Mouse (Mus musculus) T-helper 1 cell (primary cell): ENCODE data around the gene Mfap1b.

Experiments
- in situ Hi-C: fragments of 300-600 bp; cut with MboI, MseI; formaldehyde crosslinking; loops from one replicate; pipeline ENCODE4 v1.15.1; 2025; ENCODE audit warnings: high pct_unique_total_duplicates

Gene Mfap1b

GRCm38 (mm10) chr2:121472783-121473182 lies 1.1 kb downstream of the Mfap1b start:
- in situ Hi-C loops, result loop anchor here (5.0 to 25.0 kb wide), 2 partner anchors 35 to 1265 kb away; partner anchors contain the start of genes Bloc1s6, Mfap1a and Wdr76

- in situ Hi-C loops, result loop anchor here (25.0 kb wide), 1 partner anchor 1268 kb away; the partner anchor contains the start of gene Bloc1s6
Measured at GRCm38 (mm10) chr2:121468982-121469381, 4.9 kb downstream of the Mfap1b start.

- in situ Hi-C loops, result loop anchor here (25.0 kb wide), 1 partner anchor 1277 kb away; the partner anchor contains the start of gene Bloc1s6
Measured at GRCm38 (mm10) chr2:121460071-121460470, 13.8 kb downstream of the Mfap1b start.

- in situ Hi-C loops, result loop anchor here (5.0 to 25.0 kb wide), 2 partner anchors 35 to 1280 kb away; partner anchors contain the start of gene Bloc1s6
Measured at GRCm38 (mm10) chr2:121456692-121457642, 16.9 kb downstream of the Mfap1b start, which contains the start of gene Serinc4. TSS of gene Serinc4 (minus strand) at chr2:121456781.

- in situ Hi-C loops, result loop anchor here (5.0 to 25.0 kb wide), 2 partner anchors 37 to 1282 kb away; partner anchors contain the start of gene Bloc1s6
Measured at GRCm38 (mm10) chr2:121455534-121455933, 18.3 kb downstream of the Mfap1b start.

- in situ Hi-C loops, result loop anchor here (25.0 kb wide), 1 partner anchor 1283 kb away; the partner anchor contains the start of gene Bloc1s6
Measured at GRCm38 (mm10) chr2:121453917-121454316, 19.9 kb downstream of the Mfap1b start.

- in situ Hi-C loops, result loop anchor here (25.0 kb wide), 1 partner anchor 1284 kb away; the partner anchor contains the start of gene Bloc1s6
Measured at GRCm38 (mm10) chr2:121452990-121453389, 20.9 kb downstream of the Mfap1b start, which contains the start of gene Hypk. TSS of gene Hypk (plus strand) at chr2:121453290.

- in situ Hi-C loops, result loop anchor here (25.0 kb wide), 1 partner anchor 1285 kb away; the partner anchor contains the start of gene Bloc1s6
Measured at GRCm38 (mm10) chr2:121452361-121452760, 21.5 kb downstream of the Mfap1b start.

GRCm38 (mm10) chr2:121450093-121450492 lies 23.8 kb downstream of the Mfap1b start:
- in situ Hi-C loops, result loop anchor here (25.0 kb wide), 1 partner anchor 1287 kb away; the partner anchor contains the start of gene Bloc1s6

- in situ Hi-C loops, result loop anchor here (25.0 kb wide), 1 partner anchor 1288 kb away; the partner anchor contains the start of gene Bloc1s6
Measured at GRCm38 (mm10) chr2:121449545-121450011, 24.3 kb downstream of the Mfap1b start.

GRCm38 (mm10) chr2:121448739-121449535 lies 24.9 kb downstream of the Mfap1b start, which contains the start of gene Serf2:
TSS of gene Serf2 (plus strand) at chr2:121449195.
- in situ Hi-C loops, result no loop called here

GRCm38 (mm10) chr2:121448136-121448535 lies 25.7 kb downstream of the Mfap1b start:
- in situ Hi-C loops, result no loop called here

GRCm38 (mm10) chr2:121447006-121447405 lies 26.9 kb downstream of the Mfap1b start:
- in situ Hi-C loops, result no loop called here

- in situ Hi-C loops, result no loop called here
Measured at GRCm38 (mm10) chr2:121446506-121446905, 27.4 kb downstream of the Mfap1b start.

- in situ Hi-C loops, result no loop called here
Measured at GRCm38 (mm10) chr2:121445117-121445516, 28.8 kb downstream of the Mfap1b start.

- in situ Hi-C loops, result loop anchor here (5.0 kb wide), 1 partner anchor 37 kb away; no protein-coding TSS in a partner anchor
Measured at GRCm38 (mm10) chr2:121444178-121444577, 29.7 kb downstream of the Mfap1b start, which contains the start of gene Ell3. TSS of gene Ell3 (minus strand) at chr2:121444278.

GRCm38 (mm10) chr2:121443068-121443349 lies 30.9 kb downstream of the Mfap1b start:
- in situ Hi-C loops, result loop anchor here (5.0 kb wide), 1 partner anchor 36 kb away; no protein-coding TSS in a partner anchor

GRCm38 (mm10) chr2:121442259-121443067 lies 31.4 kb downstream of the Mfap1b start:
- in situ Hi-C loops, result loop anchor here (5.0 kb wide), 1 partner anchor 35 kb away; no protein-coding TSS in a partner anchor

- in situ Hi-C loops, result loop anchor here (5.0 kb wide), 1 partner anchor 34 kb away; no protein-coding TSS in a partner anchor
Measured at GRCm38 (mm10) chr2:121441800-121442199, 32.1 kb downstream of the Mfap1b start.
